8 mouse cellular contexts compared by ENCODE assay signal in the genomic region with DNA sequence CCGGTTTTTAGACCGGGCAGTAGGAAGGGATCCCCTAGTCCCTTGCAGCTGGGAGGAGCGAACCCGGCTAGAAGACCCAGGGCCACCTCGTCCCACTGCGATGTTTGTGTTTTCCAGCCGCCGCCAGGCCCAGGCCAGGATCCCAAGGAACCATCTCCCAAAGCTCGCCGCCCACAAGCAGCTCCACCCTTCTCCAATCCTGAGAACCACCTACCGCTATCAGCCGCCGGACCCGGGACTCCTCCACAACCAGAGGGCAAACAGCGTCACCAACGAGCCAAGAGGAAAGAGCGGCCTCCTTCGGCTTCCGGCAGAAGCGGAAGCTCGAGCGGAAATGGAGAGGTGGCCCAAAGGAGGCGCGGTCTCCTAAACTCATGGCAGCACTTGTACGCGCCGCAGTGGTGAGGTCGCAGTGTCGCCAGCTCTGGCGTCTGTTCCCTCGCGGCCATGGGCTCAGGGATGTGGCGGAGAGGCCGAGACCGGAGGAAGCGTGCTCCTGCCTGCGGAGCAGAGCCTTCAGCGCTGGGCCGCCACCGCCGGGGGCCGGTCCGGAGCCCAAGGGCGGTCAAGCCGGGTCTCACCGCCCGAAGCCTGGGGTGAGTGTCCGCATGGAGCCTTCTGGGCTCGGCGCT. TPM values are rescaled to one million over a fixed set of nuclear protein-coding genes. Genes with fewer than 3 reads are reported as not detected.
DNase-seq lines count a peak whose midpoint lies in the region; ATAC-seq lines count a peak whose summit lies in the region.

A gene (minus strand): TSS at position 274 of the 632 bp plus-strand sequence.
A gene (plus strand): TSS at position 350 of the 632 bp plus-strand sequence.

- H3K27ac ChIP-seq in forebrain, embryonic 14.5 days (ENCODE audit: low read depth, low read length), result peak within 1 kb of the TSS; percentile 59
- peak within 1 kb of the TSS; percentile 83 for H3K27ac ChIP-seq in neural tube, embryonic 15.5 days (replicated peaks)

- H3K4me1 ChIP-seq in forebrain, embryonic 14.5 days (ENCODE audit: control insufficient read depth, insufficient read depth, low read length), result peaks cover 9% of the 10 kb centered on the region; the same call in 1 of the 2 replicates
- H3K4me1 ChIP-seq in neural tube, embryonic 15.5 days, result peaks cover 20% of the 10 kb centered on the region

- H3K27me3 ChIP-seq in forebrain, embryonic 14.5 days (replicated peaks; ENCODE audit: control insufficient read depth, insufficient read depth, low read length), result no peaks in the 10 kb centered on the region
- H3K27me3 ChIP-seq in neural tube, embryonic 15.5 days (replicated peaks), result no peaks in the 10 kb centered on the region

- H3K9me3 ChIP-seq in forebrain, embryonic 14.5 days (replicated peaks; ENCODE audit: control insufficient read depth, low read length), result no peaks in the 10 kb centered on the region
- no peaks in the 10 kb centered on the region for H3K9me3 ChIP-seq in neural tube, embryonic 15.5 days (replicated peaks)

- ATAC-seq in forebrain, embryonic 14.5 days, result peak; percentile 97
- ATAC-seq in neural tube, embryonic 15.5 days (ENCODE audit: low FRiP score), result peak; percentile 96

- peak within 1 kb of the TSS; percentile 97 for H3K4me3 ChIP-seq in forebrain, embryonic 14.5 days (ENCODE audit: low read depth, low read length)
- peak within 1 kb of the TSS; percentile 96 for H3K4me3 ChIP-seq in neural tube, embryonic 15.5 days (replicated peaks)

- peak within 1 kb of the TSS; percentile 76 for H3K9ac ChIP-seq in forebrain, embryonic 14.5 days (ENCODE audit: low read length)
- peak within 1 kb of the TSS; percentile 76 for H3K9ac ChIP-seq in neural tube, embryonic 15.5 days (replicated peaks)

- peak within 1 kb of the TSS; percentile 80 for H3K4me2 ChIP-seq in forebrain, embryonic 14.5 days (ENCODE audit: low read length)
- peak within 1 kb of the TSS; percentile 68 for H3K4me2 ChIP-seq in neural tube, embryonic 15.5 days

- H3K36me3 ChIP-seq in forebrain, embryonic 14.5 days (ENCODE audit: control insufficient read depth, insufficient read depth, low read length), result peaks cover 26% of the 10 kb centered on the region
- H3K36me3 ChIP-seq in neural tube, embryonic 15.5 days, result peaks cover 24% of the 10 kb centered on the region

- DNase-seq in ES-CJ7 (ENCODE audit: low read depth, low spot score), result peak; percentile 86
- peak; percentile 80 for DNase-seq in cerebellum, adult 11 months
- peak; percentile 93 for DNase-seq in forebrain, embryonic 14.5 days (ENCODE audit: low spot score)
- peak; percentile 88 to 90 for DNase-seq in heart, postnatal 14 days
- DNase-seq in layer of hippocampus, adult 11-12 months (ENCODE audit: low spot score), result peak; percentile 87
- peak; percentile 93 to 95 for DNase-seq in lung, adult 18-20 months
- DNase-seq in testis, postnatal 14 days (ENCODE audit: low spot score), result peak; percentile 88

- intact Hi-C loops in heart, postnatal 14 days (cut with DNase I), result loop anchor here (1.0 kb wide), 1 partner anchor 27 kb away; a partner anchor contains a TSS

- WGBS in forebrain, embryonic 14.5 days, result under 1% methylated on average over 48 of the region's 50 CpGs
- under 1% methylated on average over 50 of the region's 50 CpGs for whole genome bisulfite sequencing in neural tube, embryonic 15.5 days

RNA-seq across cellular contexts. Expression of the first gene that starts in this region (rescaled TPM):
- polyA plus RNA-seq in forebrain, embryonic 14.5 days (2014; fragmentation: Nextera tagmentation; extraction: Ambion mirVana), result 35.4 and 38.8 TPM in 2 replicates
- 10 to 100 TPM; 13.8 to 15.9 TPM for total RNA-seq in heart, postnatal 14 days (2021)
- polyA plus RNA-seq in neural tube, embryonic 15.5 days (2015; fragmentation: Nextera tagmentation; extraction: Ambion mirVana), result 31.5 and 31.7 TPM in 2 replicates

RNA-seq across cellular contexts. Expression of the second gene that starts in this region (rescaled TPM):
- 9.3 and 10.3 TPM in 2 replicates for polyA plus RNA-seq in forebrain, embryonic 14.5 days (2014; fragmentation: Nextera tagmentation; extraction: Ambion mirVana)
- total RNA-seq in heart, postnatal 14 days (2021), result 10 to 100 TPM; 17.3 to 17.9 TPM
- polyA plus RNA-seq in neural tube, embryonic 15.5 days (2015; fragmentation: Nextera tagmentation; extraction: Ambion mirVana), result 12.3 and 12.7 TPM in 2 replicates

Comparison
In these comparisons a context has a peak if more than half of its experiments do, and no peak if none do; other contexts are left out.
1. Peak in every context shown above with its lines: DNase-seq, ATAC-seq, H3K4me3 ChIP-seq and H3K27ac ChIP-seq.